Mouse (Mus musculus): ENCODE results near the gene Ankrd13b. TPM values are rescaled to one million over a fixed set of nuclear protein-coding genes. Genes with fewer than 3 reads are reported as not detected.
A peak's percentile ranks its signal among the peaks of the same experiment; 100 is the strongest.

The Ankrd13b gene
- polyA plus RNA-seq, 1 experiment from 2014 or later: 37.3 TPM

DNA sequence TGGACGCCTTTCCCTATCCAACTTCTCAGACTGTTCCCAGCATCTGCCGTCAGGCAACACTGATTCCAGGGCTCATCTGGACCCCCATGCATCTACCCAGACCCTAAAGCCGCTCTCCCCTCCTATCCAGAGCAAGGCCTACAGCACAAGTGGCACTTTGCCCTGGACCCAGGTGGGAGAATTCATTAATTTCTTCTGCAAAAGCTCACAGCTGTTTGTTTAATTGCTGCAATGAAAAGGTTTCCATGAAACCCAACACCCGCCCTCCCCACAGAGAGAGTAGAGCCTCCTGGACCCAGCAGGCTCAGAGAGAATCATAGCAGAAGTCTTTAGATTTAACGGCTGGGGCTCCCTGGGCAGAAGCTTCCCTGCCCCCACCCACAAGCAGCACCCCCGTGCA lies 4.2 kb downstream of the Ankrd13b start:
- Histone ChIP-seq H3K4me2 (replicated peaks) (peak overlapping the region; percentile 18; the same call in 1 of the 2 replicates), H3K27ac (replicated peaks) (peak overlapping the region; percentile 92), H3K4me1 (peaks cover 78% of the 10 kb centered on the region), H3K4me3 (no peak overlapping the region), H3K36me3 (no peaks in the 10 kb centered on the region), H3K9ac (replicated peaks) (peak overlapping the region; percentile 14; the same call in 1 of the 2 replicates), H3K27me3 (no peaks in the 10 kb centered on the region), H3K9me3 (no peaks in the 10 kb centered on the region)
- WGBS: 20% methylated on average over 6 of the region's 6 CpGs
- ATAC-seq (replicated peaks): no peak

DNA sequence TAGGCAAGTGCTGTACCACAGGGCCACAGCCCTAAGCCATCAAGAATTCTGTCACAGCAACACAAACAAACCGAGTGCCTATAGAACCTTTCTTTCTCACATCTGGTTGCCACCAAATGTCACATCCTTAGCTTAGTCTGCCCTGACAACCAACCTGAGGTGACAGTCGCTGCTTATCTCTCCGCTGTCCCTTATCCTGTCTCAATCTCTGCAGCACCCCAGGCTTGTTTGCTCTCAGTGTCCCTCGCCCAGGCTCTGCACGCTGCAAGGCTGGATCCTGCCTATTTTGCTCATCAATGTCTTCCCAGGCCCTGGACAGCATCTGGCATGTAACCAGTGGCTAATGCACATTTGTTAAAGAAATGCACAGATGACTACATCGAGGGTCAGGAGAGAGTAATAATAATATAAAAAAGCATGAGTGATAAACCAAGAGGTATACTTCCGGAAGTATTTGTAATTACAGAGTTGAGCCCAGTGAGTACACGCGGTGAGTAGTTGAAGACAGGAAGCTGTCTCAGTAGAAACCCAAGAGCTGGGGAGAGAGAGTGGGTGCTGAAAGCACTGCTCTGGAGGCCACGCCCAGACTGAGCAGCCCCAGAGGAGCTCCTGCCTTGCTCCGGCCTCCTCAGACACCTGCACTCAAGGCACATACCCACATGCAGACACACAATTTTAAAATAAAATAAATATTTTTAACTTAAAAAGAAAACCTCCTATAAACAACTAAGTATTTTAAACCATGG lies 5.8 kb downstream of the Ankrd13b start:
- Histone ChIP-seq H3K27me3 (no peaks in the 10 kb centered on the region), H3K4me1 (peaks cover 70% of the 10 kb centered on the region), H3K36me3 (no peaks in the 10 kb centered on the region), H3K4me2 (replicated peaks) (no peak overlapping the region), H3K27ac (replicated peaks) (no peak overlapping the region), H3K9ac (replicated peaks) (no peak overlapping the region), H3K9me3 (no peaks in the 10 kb centered on the region), H3K4me3 (no peak overlapping the region)
- ATAC-seq (replicated peaks): no peak
- WGBS: 84% methylated on average over 11 of the region's 11 CpGs

DNA sequence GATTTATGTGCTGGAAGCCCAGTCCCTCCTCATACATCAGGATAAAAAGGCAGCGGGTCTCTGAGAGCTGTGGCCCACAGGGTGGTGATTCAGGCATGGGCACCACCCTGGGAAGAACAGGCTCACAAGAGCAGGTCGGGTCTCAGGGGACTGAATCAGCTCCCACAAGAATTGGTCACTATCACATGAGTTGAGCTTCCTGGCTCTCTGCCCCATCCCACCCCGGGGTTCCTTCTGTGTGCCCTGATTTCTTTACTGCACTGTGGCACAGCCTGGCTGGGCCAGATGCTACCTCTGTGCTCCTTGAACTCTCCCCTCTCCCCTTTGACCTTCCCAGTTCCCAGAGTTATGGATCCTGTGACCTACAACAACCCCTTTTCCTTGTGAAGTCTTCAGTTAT lies 6.4 kb downstream of the Ankrd13b start:
- Histone ChIP-seq H3K4me2 (replicated peaks) (no peak overlapping the region), H3K27ac (replicated peaks) (no peak overlapping the region), H3K4me1 (peaks cover 64% of the 10 kb centered on the region), H3K27me3 (no peaks in the 10 kb centered on the region), H3K9me3 (no peaks in the 10 kb centered on the region), H3K4me3 (no peak overlapping the region), H3K9ac (replicated peaks) (no peak overlapping the region), H3K36me3 (no peaks in the 10 kb centered on the region)
- no peak for ATAC-seq (replicated peaks)
- WGBS: 74% methylated on average over 3 of the region's 3 CpGs

DNA sequence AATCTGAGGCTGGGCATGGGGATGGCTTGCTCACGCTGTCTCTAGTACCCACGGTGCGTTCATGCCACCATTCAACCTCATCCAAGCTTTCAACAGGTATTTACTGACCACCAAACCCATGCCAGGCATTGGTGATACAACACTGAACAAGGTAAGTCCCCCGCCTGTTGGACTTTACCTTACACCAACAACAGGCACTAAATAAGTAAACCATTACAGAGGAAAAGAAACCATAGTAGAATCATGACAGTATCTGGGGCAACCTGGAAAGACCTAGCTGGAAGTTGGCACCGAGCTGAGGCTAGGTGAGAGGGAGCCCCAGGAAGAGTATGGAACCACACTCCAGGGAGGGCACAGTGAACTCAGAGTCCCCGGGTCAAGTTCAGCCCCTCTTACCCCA lies 12.6 kb downstream of the Ankrd13b start:
- Histone ChIP-seq H3K9ac (replicated peaks) (no peak overlapping the region), H3K27me3 (no peaks in the 10 kb centered on the region), H3K4me1 (peaks cover 11% of the 10 kb centered on the region), H3K36me3 (peaks cover 35% of the 10 kb centered on the region), H3K27ac (replicated peaks) (no peak overlapping the region), H3K4me2 (replicated peaks) (no peak overlapping the region), H3K4me3 (no peak overlapping the region), H3K9me3 (no peaks in the 10 kb centered on the region)
- no peak for ATAC-seq (replicated peaks)
- 88% methylated on average over 6 of the region's 6 CpGs for WGBS

DNA sequence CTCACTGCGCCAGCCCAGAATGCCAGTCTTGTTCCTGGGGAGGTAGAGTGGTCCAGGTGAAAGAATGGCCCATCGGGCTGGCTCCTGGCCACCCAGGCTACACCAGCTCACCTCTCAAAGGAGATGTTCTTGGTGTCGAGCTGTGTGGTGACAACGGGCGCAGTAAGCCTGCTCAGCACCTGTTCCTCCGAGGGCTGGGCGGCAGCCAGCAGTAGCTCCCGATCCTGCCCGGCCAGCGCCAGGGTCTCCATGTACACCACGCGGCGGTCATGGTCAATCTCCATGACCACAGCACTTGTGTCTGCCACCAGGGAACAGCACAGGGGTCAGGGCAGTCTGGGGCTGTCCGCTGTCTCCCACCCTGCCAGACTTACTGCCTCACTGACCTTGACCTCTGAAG lies 13.3 kb downstream of the Ankrd13b start:
- no peak for ATAC-seq (replicated peaks)
- H3K4me2 ChIP-seq (replicated peaks): no peak overlapping the region
- H3K27ac ChIP-seq (replicated peaks): no peak overlapping the region
- no peaks in the 10 kb centered on the region for H3K9me3 ChIP-seq
- no peaks in the 10 kb centered on the region for H3K27me3 ChIP-seq
- no peak overlapping the region for H3K4me3 ChIP-seq
- peaks cover 4% of the 10 kb centered on the region for H3K4me1 ChIP-seq
- peaks cover 42% of the 10 kb centered on the region for H3K36me3 ChIP-seq
- WGBS: 92% methylated on average over 14 of the region's 14 CpGs
- H3K9ac ChIP-seq (replicated peaks): no peak overlapping the region

DNA sequence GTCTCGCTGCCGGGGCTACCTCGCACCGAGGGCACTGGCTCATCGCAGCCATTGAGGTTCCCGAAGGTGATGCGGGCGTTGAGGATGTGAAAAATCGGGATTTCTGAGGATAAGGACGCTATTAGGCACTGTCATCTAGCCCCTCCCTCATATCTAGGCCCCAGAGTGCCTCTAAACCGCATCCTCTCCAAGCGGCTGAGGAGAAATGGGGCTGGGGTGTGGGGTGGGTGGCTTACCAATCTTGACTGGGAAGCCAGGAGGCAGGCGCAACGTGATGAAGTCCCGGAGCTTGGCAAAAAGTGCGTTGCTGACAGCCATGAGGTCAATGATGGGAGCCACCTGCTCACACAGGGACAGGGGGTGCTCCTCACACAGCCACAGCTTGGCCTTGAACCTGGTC lies 16.7 kb downstream of the Ankrd13b start:
- H3K27ac ChIP-seq (replicated peaks): no peak overlapping the region
- peaks cover 3% of the 10 kb centered on the region; the same call in 1 of the 2 replicates for H3K4me1 ChIP-seq
- no peak overlapping the region for H3K4me2 ChIP-seq (replicated peaks)
- no peak for ATAC-seq (replicated peaks)
- H3K9ac ChIP-seq (replicated peaks): no peak overlapping the region
- H3K4me3 ChIP-seq: no peak overlapping the region
- WGBS: 93% methylated on average over 16 of the region's 16 CpGs
- H3K27me3 ChIP-seq: peaks cover 2% of the 10 kb centered on the region; the same call in 1 of the 2 replicates
- H3K36me3 ChIP-seq: peaks cover 54% of the 10 kb centered on the region
- no peaks in the 10 kb centered on the region for H3K9me3 ChIP-seq

DNA sequence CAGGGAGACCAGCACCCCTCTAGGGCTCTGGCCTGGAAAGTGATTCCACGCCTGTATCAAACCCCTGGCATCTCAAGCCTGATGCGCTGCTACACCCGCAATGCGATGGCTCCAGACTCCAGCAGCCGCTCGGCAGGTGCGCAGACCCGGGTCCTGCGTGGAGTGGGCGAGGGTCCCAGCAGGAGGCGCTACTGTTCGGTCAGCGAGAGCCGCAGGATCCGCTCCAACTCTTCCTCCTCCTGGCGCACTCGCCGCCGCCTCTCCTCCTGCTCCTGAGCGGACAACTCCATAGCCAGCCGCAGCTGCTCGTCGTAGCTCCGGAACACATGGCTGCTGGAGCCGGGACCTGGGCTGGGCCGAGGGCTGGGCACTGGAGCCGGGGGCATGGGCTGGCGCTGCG lies 18.1 kb downstream of the Ankrd13b start:
- Histone ChIP-seq H3K27me3 (peaks cover 8% of the 10 kb centered on the region; the same call in 1 of the 2 replicates), H3K36me3 (peaks cover 50% of the 10 kb centered on the region), H3K4me1 (peaks cover 6% of the 10 kb centered on the region; the same call in 1 of the 2 replicates), H3K9ac (replicated peaks) (no peak overlapping the region), H3K4me3 (no peak overlapping the region), H3K27ac (replicated peaks) (no peak overlapping the region), H3K4me2 (replicated peaks) (no peak overlapping the region), H3K9me3 (no peaks in the 10 kb centered on the region)
- 74% methylated on average over 29 of the region's 29 CpGs for WGBS
- no peak for ATAC-seq (replicated peaks)

DNA sequence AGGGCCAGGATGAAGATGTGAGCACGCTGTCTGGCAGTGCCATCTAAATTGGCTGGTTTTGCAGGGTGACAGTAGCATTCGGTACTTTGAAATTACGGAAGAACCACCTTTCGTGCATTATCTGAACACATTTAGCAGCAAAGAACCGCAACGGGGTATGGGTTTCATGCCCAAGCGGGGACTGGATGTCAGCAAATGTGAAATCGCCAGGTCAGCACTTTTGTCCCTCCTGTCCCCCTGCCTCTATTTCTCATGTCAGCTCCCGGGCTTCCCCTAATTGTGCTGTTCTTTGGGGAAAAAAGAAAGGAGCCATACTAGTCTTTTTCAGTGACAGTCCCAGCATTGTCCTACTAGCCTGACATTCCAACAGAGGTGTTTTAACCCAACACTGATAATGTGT lies 21.1 kb downstream of the Ankrd13b start:
- no peak for ATAC-seq (replicated peaks)
- H3K9me3 ChIP-seq: no peaks in the 10 kb centered on the region
- no peak overlapping the region for H3K9ac ChIP-seq (replicated peaks)
- no peak overlapping the region for H3K4me2 ChIP-seq (replicated peaks)
- H3K27me3 ChIP-seq: peaks cover 23% of the 10 kb centered on the region
- H3K27ac ChIP-seq (replicated peaks): no peak overlapping the region
- 80% methylated on average over 9 of the region's 9 CpGs for WGBS
- peaks cover 33% of the 10 kb centered on the region for H3K36me3 ChIP-seq
- no peak overlapping the region for H3K4me3 ChIP-seq
- H3K4me1 ChIP-seq: peaks cover 6% of the 10 kb centered on the region; the same call in 1 of the 2 replicates

DNA sequence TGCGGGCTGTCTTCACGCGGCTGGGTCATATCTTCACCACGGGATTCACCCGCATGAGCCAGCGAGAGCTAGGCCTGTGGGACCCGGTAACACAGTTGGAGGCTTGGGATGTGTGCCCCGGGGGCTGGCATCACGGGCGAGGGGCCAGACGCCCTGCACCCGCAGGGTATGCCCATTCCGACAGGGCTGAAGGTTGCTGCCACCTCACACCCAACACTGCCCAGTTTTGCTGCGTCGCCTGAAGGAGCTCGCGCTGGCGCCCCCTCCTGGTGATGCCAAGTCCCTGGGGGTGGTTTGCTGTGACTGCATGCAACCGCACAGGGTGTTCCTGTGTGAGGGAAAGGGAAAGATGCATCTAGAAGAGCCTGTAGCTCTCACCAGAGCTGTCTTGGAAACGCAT lies 21.7 kb downstream of the Ankrd13b start:
- Histone ChIP-seq H3K27me3 (peaks cover 29% of the 10 kb centered on the region), H3K27ac (replicated peaks) (no peak overlapping the region), H3K36me3 (peaks cover 27% of the 10 kb centered on the region), H3K9me3 (no peaks in the 10 kb centered on the region), H3K4me3 (no peak overlapping the region), H3K4me2 (replicated peaks) (peak overlapping the region; percentile 22), H3K9ac (replicated peaks) (no peak overlapping the region), H3K4me1 (peaks cover 7% of the 10 kb centered on the region)
- WGBS: 12% methylated on average over 20 of the region's 20 CpGs
- peak; percentile 47; the same call in 1 of the 2 replicates for ATAC-seq (replicated peaks)

DNA sequence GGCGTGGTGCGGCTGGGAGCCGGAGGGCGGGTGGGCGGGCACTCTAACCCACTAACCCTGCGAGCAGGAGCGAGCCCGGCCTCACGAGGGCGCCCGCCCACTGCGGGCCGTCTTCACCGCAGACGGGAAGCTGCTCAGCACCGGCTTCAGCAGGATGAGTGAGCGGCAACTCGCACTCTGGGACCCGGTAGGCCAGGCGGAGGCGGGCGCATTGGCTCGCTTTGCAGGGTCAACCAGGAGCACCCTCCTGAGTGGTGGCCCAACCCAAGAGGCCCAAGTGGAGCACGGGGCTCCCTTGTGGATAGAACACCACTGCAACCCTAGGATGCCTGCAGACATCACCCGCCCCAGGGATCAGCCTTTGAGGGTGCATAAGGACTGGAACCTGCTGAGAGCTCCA lies 22.3 kb downstream of the Ankrd13b start:
- 5% methylated on average over 25 of the region's 25 CpGs for WGBS

DNA sequence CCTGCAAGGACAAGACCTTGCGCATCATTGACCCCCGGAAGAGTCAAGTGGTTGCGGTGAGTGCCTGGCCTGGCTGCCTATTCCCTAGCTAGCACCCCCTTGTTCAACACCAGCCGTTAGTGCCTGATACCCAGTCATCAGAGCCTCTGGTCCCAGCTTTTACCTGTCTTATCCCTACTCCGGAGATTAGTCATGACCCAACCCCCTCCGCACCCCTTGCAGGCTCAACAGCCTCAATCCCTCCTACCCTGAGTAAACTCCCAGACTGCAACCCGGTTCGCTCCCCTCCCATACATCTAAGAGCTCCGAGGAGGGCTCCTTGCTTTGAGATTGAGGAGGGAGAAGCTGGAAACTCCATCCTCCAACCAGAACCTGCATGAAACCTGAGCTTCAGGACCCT lies 22.9 kb downstream of the Ankrd13b start:
- Histone ChIP-seq H3K9me3 (no peaks in the 10 kb centered on the region), H3K27me3 (peaks cover 31% of the 10 kb centered on the region), H3K4me2 (replicated peaks) (no peak overlapping the region), H3K4me1 (peaks cover 19% of the 10 kb centered on the region), H3K27ac (replicated peaks) (no peak overlapping the region), H3K9ac (replicated peaks) (no peak overlapping the region), H3K36me3 (peaks cover 15% of the 10 kb centered on the region), H3K4me3 (no peak overlapping the region)
- 40% methylated on average over 9 of the region's 9 CpGs for WGBS
- no peak for ATAC-seq (replicated peaks)

More for the DNA sequence above, 22.3 kb downstream of the Ankrd13b start:
- H3K4me2 ChIP-seq (replicated peaks): no peak overlapping the region
- no peak overlapping the region for H3K9ac ChIP-seq (replicated peaks)
- peaks cover 21% of the 10 kb centered on the region for H3K36me3 ChIP-seq
- no peak overlapping the region for H3K27ac ChIP-seq (replicated peaks)
- H3K4me3 ChIP-seq: no peak overlapping the region
- H3K4me1 ChIP-seq: peaks cover 14% of the 10 kb centered on the region
- peaks cover 31% of the 10 kb centered on the region for H3K27me3 ChIP-seq
- H3K9me3 ChIP-seq: no peaks in the 10 kb centered on the region
- no peak for ATAC-seq (replicated peaks)

DNA sequence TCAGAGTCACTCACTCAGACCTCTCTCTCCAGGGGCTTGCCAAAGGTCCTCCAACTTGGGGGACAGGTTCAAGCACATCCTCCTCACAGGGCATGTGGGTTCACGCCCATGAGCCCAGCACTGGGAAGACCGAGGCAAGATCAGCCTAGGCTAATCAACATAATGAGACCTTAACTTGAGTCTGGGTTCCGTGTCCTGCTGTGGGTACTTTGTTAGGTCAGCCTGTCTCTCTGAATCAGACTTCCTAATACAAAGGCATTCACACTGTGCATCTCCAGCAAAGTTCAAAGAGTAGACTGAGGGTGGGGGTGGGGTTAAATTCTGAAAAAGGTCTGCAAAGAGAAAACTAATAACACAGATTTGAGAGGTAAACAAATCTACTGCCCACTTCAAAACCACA lies 24.4 kb downstream of the Ankrd13b start:
- 47% methylated on average over 3 of the region's 3 CpGs for WGBS
- no peak for ATAC-seq (replicated peaks)

DNA sequence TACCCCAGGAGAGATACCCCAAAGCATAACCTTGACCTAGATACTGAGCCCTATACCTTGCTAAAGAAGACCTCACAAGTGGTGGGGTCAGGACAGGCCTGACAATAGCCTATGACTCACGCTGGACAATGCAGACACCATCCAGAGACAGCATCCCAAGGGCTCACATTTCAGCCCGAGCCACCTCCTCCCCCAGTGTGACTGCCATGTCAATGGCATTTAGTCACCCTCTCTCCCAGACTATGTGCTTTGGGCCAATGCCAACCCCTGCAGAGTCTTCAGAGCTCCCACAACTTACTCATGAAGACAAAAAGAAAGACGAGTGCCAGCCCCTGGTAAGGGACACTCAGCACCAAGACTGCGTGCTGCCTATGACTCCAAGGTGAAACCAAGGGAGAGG lies 24.8 kb downstream of the Ankrd13b start:
- Histone ChIP-seq H3K4me1 (peaks cover 19% of the 10 kb centered on the region), H3K9me3 (no peaks in the 10 kb centered on the region), H3K27me3 (peaks cover 31% of the 10 kb centered on the region), H3K9ac (replicated peaks) (no peak overlapping the region), H3K4me3 (no peak overlapping the region), H3K27ac (replicated peaks) (no peak overlapping the region), H3K4me2 (replicated peaks) (no peak overlapping the region), H3K36me3 (no peaks in the 10 kb centered on the region)
- no peak for ATAC-seq (replicated peaks)
- 60% methylated on average over 4 of the region's 4 CpGs for WGBS

More for the DNA sequence above, 24.4 kb downstream of the Ankrd13b start:
- Histone ChIP-seq H3K4me1 (peaks cover 19% of the 10 kb centered on the region), H3K9ac (replicated peaks) (no peak overlapping the region), H3K4me3 (no peak overlapping the region), H3K9me3 (no peaks in the 10 kb centered on the region), H3K27ac (replicated peaks) (no peak overlapping the region), H3K4me2 (replicated peaks) (no peak overlapping the region), H3K36me3 (0 out of 2 replicates have a peak, but pooled peaks cover under 1% of the 10 kb centered on the region), H3K27me3 (peaks cover 31% of the 10 kb centered on the region)
